Mouse (Mus musculus): ENCODE results near the gene Srm. TPM values are rescaled to one million over a fixed set of nuclear protein-coding genes. Genes with fewer than 3 reads are reported as not detected.

Gene Srm
- polyA plus RNA-seq, 1 experiment from 2014 or later, result 165 TPM

DNA sequence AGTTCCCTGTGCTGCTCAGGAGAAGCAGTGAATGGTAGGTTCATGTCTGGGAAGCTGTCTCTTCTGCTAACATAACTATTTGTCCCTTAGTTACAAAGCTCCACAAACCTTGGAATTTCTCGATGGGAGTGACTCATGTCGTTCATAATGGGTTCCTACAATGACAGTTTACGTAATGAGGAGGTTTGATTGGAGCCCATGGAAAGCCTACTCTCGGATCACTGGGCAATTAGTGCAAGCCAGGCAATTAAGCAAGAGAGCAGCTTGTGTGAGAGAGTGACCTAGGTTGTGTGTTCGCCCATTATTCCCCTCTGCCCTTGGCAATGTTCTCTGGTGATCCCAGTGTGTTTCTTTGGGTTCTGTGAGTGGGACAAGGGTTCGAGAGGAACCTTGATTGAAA lies 4.6 kb downstream of the Srm start:
- no peak overlapping the region for H3K4me2 ChIP-seq (ENCODE audit: low read depth, low read length)
- H3K36me3 ChIP-seq (ENCODE audit: control insufficient read depth, insufficient read depth, low read length), result peaks cover 40% of the 10 kb centered on the region
- no peak for ATAC-seq (ENCODE audit: insufficient read depth, low FRiP score)
- H3K9me3 ChIP-seq (replicated peaks; ENCODE audit: control insufficient read depth, low read length), result no peaks in the 10 kb centered on the region; the same call in 1 of the 2 replicates
- no peak overlapping the region for H3K9ac ChIP-seq (ENCODE audit: low read length)
- H3K4me3 ChIP-seq (replicated peaks; ENCODE audit: low read length), result no peak overlapping the region
- WGBS, result 86% methylated on average over 6 of the region's 6 CpGs
- 0 out of 2 replicates have a peak, but pooled peaks cover 10% of the 10 kb centered on the region for H3K4me1 ChIP-seq (ENCODE audit: control insufficient read depth, insufficient read depth, low read length)
- H3K27ac ChIP-seq (ENCODE audit: low read length), result no peak overlapping the region
- no peaks in the 10 kb centered on the region for H3K27me3 ChIP-seq (ENCODE audit: control insufficient read depth, insufficient read depth, low read length)

GRCm38 (mm10) chr4:148596731-148597130 lies 5.4 kb downstream of the Srm start:
- Histone ChIP-seq H3K36me3 (ENCODE audit: control insufficient read depth, insufficient read depth, low read length) (peaks cover 40% of the 10 kb centered on the region), H3K9me3 (replicated peaks; ENCODE audit: control insufficient read depth, low read length) (no peaks in the 10 kb centered on the region; the same call in 1 of the 2 replicates), H3K27ac (ENCODE audit: low read length) (no peak overlapping the region), H3K4me2 (ENCODE audit: low read depth, low read length) (no peak overlapping the region), H3K4me1 (ENCODE audit: control insufficient read depth, insufficient read depth, low read length) (0 out of 2 replicates have a peak, but pooled peaks cover 10% of the 10 kb centered on the region), H3K4me3 (replicated peaks; ENCODE audit: low read length) (no peak overlapping the region), H3K9ac (ENCODE audit: low read length) (no peak overlapping the region), H3K27me3 (ENCODE audit: control insufficient read depth, insufficient read depth, low read length) (no peaks in the 10 kb centered on the region)
- WGBS, result 95% methylated on average over 3 of the region's 3 CpGs
- no peak for ATAC-seq (ENCODE audit: insufficient read depth, low FRiP score)

DNA sequence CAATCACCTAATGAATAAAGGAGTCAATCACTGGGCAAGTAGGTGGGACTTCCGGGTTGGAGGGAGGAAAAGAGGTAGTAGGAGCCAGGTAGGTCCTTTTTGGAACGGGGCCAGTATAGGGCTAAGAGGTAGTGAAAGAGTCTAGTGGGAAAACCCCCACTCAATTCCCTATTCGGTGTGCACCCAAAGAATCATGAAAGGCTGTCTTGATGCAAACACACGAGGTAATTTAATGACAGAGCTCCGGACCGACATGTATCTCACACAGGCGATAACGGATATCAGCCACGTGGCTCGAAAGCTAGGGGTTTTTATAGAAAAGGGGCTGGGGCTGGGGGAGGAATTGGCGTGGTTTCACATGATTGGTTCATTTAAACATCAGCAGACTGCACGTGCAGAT lies 7.5 kb downstream of the Srm start:
- Histone ChIP-seq H3K27me3 (ENCODE audit: control insufficient read depth, insufficient read depth, low read length) (no peaks in the 10 kb centered on the region), H3K4me3 (replicated peaks; ENCODE audit: low read length) (no peak overlapping the region), H3K9ac (ENCODE audit: low read length) (no peak overlapping the region), H3K4me1 (ENCODE audit: control insufficient read depth, insufficient read depth, low read length) (no peaks in the 10 kb centered on the region), H3K36me3 (ENCODE audit: control insufficient read depth, insufficient read depth, low read length) (peaks cover 37% of the 10 kb centered on the region), H3K9me3 (replicated peaks; ENCODE audit: control insufficient read depth, low read length) (no peaks in the 10 kb centered on the region; the same call in 1 of the 2 replicates), H3K27ac (ENCODE audit: low read length) (no peak overlapping the region), H3K4me2 (ENCODE audit: low read depth, low read length) (no peak overlapping the region)
- ATAC-seq (ENCODE audit: insufficient read depth, low FRiP score), result no peak
- 93% methylated on average over 12 of the region's 12 CpGs for WGBS

DNA sequence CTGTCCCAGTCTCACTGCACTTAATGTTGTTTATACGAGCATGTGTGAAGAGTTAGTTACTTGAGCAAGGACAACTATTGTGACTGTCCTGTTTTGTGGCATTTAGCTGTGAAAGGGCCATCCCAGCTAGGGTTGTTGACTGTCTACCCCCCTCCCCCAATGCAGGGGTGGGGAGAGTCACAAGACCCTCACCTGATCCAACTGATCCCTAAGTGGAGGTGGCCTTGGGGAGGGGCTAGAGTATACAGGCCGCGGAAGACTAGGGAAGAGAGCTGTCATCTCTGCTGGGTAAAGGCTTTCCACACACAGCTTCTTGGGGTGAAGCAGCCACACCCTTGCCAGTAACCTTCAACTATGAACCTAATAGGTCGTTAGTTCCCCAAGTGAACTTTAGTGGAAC lies 9.0 kb downstream of the Srm start:
- Histone ChIP-seq H3K4me2 (ENCODE audit: low read depth, low read length) (no peak overlapping the region), H3K9me3 (replicated peaks; ENCODE audit: control insufficient read depth, low read length) (no peaks in the 10 kb centered on the region; the same call in 1 of the 2 replicates), H3K4me3 (replicated peaks; ENCODE audit: low read length) (no peak overlapping the region), H3K9ac (ENCODE audit: low read length) (no peak overlapping the region), H3K36me3 (ENCODE audit: control insufficient read depth, insufficient read depth, low read length) (peaks cover 25% of the 10 kb centered on the region), H3K4me1 (ENCODE audit: control insufficient read depth, insufficient read depth, low read length) (no peaks in the 10 kb centered on the region), H3K27me3 (ENCODE audit: control insufficient read depth, insufficient read depth, low read length) (no peaks in the 10 kb centered on the region), H3K27ac (ENCODE audit: low read length) (no peak overlapping the region)
- no peak for ATAC-seq (ENCODE audit: insufficient read depth, low FRiP score)
- 85% methylated on average over 4 of the region's 4 CpGs for WGBS

DNA sequence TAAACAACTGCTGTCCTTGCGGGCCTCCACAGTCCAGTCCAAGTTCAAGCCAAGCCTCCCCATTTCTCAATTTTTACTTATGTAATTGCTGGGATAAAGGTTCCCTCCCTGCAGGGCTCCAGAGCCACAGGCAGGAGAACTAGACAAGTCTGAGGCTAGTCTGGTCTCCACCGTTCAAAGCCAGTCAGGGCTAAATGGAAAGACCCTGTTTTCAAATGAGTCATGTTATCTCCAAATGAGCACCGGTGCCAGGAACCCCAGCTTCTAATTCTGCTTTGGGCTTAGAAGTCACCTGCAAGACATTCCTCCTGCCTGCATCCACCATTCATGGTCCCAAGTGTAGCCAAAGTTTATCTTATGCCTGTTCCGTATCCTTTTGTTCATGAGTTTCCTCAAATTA lies 10.6 kb downstream of the Srm start:
- H3K9ac ChIP-seq (ENCODE audit: low read length), result no peak overlapping the region
- no peaks in the 10 kb centered on the region for H3K27me3 ChIP-seq (ENCODE audit: control insufficient read depth, insufficient read depth, low read length)
- H3K4me1 ChIP-seq (ENCODE audit: control insufficient read depth, insufficient read depth, low read length), result no peaks in the 10 kb centered on the region
- no peaks in the 10 kb centered on the region; the same call in 1 of the 2 replicates for H3K9me3 ChIP-seq (replicated peaks; ENCODE audit: control insufficient read depth, low read length)
- 69% methylated on average over 4 of the region's 4 CpGs for WGBS
- peaks cover 12% of the 10 kb centered on the region; the same call in 1 of the 2 replicates for H3K36me3 ChIP-seq (ENCODE audit: control insufficient read depth, insufficient read depth, low read length)
- no peak overlapping the region for H3K4me3 ChIP-seq (replicated peaks; ENCODE audit: low read length)
- no peak for ATAC-seq (ENCODE audit: insufficient read depth, low FRiP score)
- no peak overlapping the region for H3K4me2 ChIP-seq (ENCODE audit: low read depth, low read length)
- H3K27ac ChIP-seq (ENCODE audit: low read length), result no peak overlapping the region

DNA sequence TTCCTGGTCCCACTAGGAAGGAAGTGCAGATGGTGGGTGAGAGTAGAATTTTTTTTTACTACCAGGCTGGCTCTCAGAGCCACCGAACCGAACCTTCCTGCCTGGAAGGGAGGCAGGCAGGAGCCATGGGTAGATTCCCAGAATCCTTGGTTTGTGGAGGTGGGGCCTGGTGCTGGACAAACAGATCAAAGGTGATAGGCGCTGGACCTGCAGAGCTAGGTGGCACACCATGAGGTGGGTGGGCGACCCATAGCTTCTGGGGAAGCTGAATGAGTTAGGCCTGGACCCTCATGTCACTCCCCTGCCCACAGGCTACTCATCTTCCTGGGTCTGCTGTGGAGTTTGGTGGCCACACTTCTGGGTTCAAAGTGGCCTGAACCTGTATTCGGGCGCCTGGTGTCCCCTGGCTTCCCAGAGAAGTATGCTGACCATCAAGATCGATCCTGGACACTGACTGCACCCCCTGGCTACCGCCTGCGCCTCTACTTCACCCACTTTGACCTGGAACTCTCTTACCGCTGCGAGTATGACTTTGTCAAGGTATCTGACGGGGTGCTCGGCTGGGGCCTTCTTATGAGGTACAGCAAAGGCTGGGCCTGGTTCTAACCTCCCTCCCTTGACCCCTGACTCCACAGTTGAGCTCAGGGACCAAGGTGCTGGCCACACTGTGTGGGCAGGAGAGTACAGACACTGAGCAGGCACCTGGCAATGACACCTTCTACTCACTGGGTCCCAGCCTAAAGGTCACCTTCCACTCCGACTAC lies 11.2 kb downstream of the Srm start, which contains the start of gene Masp2:
TSS of gene Masp2 (plus strand) at position 198 of the 764 bp plus-strand sequence.
- 83% methylated on average over 14 of the region's 14 CpGs for WGBS
- no peaks in the 10 kb centered on the region for H3K4me1 ChIP-seq (ENCODE audit: control insufficient read depth, insufficient read depth, low read length)
- peaks cover 10% of the 10 kb centered on the region; the same call in 1 of the 2 replicates for H3K36me3 ChIP-seq (ENCODE audit: control insufficient read depth, insufficient read depth, low read length)
- H3K4me2 ChIP-seq (ENCODE audit: low read depth, low read length), result no peak within 1 kb of the TSS
- no peak within 1 kb of the TSS for H3K4me3 ChIP-seq (replicated peaks; ENCODE audit: low read length)
- no peaks in the 10 kb centered on the region; the same call in 1 of the 2 replicates for H3K9me3 ChIP-seq (replicated peaks; ENCODE audit: control insufficient read depth, low read length)
- H3K27me3 ChIP-seq (ENCODE audit: control insufficient read depth, insufficient read depth, low read length), result no peaks in the 10 kb centered on the region
- no peak within 1 kb of the TSS for H3K27ac ChIP-seq (ENCODE audit: low read length)
- no peak for ATAC-seq (ENCODE audit: insufficient read depth, low FRiP score)
- H3K9ac ChIP-seq (ENCODE audit: low read length), result no peak within 1 kb of the TSS

GRCm38 (mm10) chr4:148603376-148604139 lies 12.3 kb downstream of the Srm start:
- peak; percentile 22; the same call in 1 of the 2 replicates for ATAC-seq (ENCODE audit: insufficient read depth, low FRiP score)
- 68% methylated on average over 10 of the region's 10 CpGs for WGBS
- H3K4me1 ChIP-seq (ENCODE audit: control insufficient read depth, insufficient read depth, low read length), result no peaks in the 10 kb centered on the region
- H3K9ac ChIP-seq (ENCODE audit: low read length), result no peak overlapping the region
- H3K9me3 ChIP-seq (replicated peaks; ENCODE audit: control insufficient read depth, low read length), result no peaks in the 10 kb centered on the region; the same call in 1 of the 2 replicates
- H3K4me3 ChIP-seq (replicated peaks; ENCODE audit: low read length), result no peak overlapping the region
- peaks cover 4% of the 10 kb centered on the region; the same call in 1 of the 2 replicates for H3K36me3 ChIP-seq (ENCODE audit: control insufficient read depth, insufficient read depth, low read length)
- peak overlapping the region; percentile 58; the same call in 1 of the 2 replicates for H3K27ac ChIP-seq (ENCODE audit: low read length)
- H3K27me3 ChIP-seq (ENCODE audit: control insufficient read depth, insufficient read depth, low read length), result no peaks in the 10 kb centered on the region
- H3K4me2 ChIP-seq (ENCODE audit: low read depth, low read length), result no peak overlapping the region

GRCm38 (mm10) chr4:148604141-148604540 lies 12.8 kb downstream of the Srm start:
- Histone ChIP-seq H3K9me3 (replicated peaks; ENCODE audit: control insufficient read depth, low read length) (no peaks in the 10 kb centered on the region; the same call in 1 of the 2 replicates), H3K9ac (ENCODE audit: low read length) (no peak overlapping the region), H3K36me3 (ENCODE audit: control insufficient read depth, insufficient read depth, low read length) (no peaks in the 10 kb centered on the region), H3K27ac (ENCODE audit: low read length) (peak overlapping the region; percentile 58; the same call in 1 of the 2 replicates), H3K4me2 (ENCODE audit: low read depth, low read length) (no peak overlapping the region), H3K4me1 (ENCODE audit: control insufficient read depth, insufficient read depth, low read length) (no peaks in the 10 kb centered on the region), H3K27me3 (ENCODE audit: control insufficient read depth, insufficient read depth, low read length) (no peaks in the 10 kb centered on the region), H3K4me3 (replicated peaks; ENCODE audit: low read length) (no peak overlapping the region)
- 69% methylated on average over 7 of the region's 7 CpGs for WGBS
- peak; percentile 23; the same call in 1 of the 2 replicates for ATAC-seq (ENCODE audit: insufficient read depth, low FRiP score)
